Comparison of ENCODE assay signal across 13 mouse cellular contexts in genomic region chr12:86370611-86371383, GRCm38 (mm10). TPM values are rescaled to one million over a fixed set of nuclear protein-coding genes. Genes with fewer than 3 reads are reported as not detected.
DNase-seq lines count a peak whose midpoint lies in the region; ATAC-seq and TF ChIP-seq lines count a peak whose summit lies in the region.
"Had no signal": no experiment of that assay in that cellular context is flagged by ENCODE, and none has a peak within 500 bp of the region (broad histone marks: within the 10 kb centered on the region; RNA-seq: fewer than 3 reads in every experiment).

No protein-coding gene starts in this region.

- H3K4me1 ChIP-seq in hindbrain, embryonic 13.5 days (replicated peaks): peaks cover 24% of the 10 kb centered on the region
- H3K4me1 ChIP-seq in hindbrain, embryonic 10.5 days (replicated peaks): peaks cover 28% of the 10 kb centered on the region
- no peaks in the 10 kb centered on the region for H3K4me1 ChIP-seq in kidney, postnatal 0 days (replicated peaks; ENCODE audit: insufficient read depth, low read length)

- peak overlapping the region; percentile 55 for H3K27ac ChIP-seq in hindbrain, embryonic 13.5 days
- no peak overlapping the region for H3K27ac ChIP-seq in hindbrain, embryonic 10.5 days
- H3K27ac ChIP-seq in kidney, postnatal 0 days: no peak overlapping the region
- H3K27ac ChIP-seq: liver, embryonic 14.5 days had no signal

- H3K4me3 ChIP-seq in hindbrain, embryonic 13.5 days: no peak overlapping the region
- H3K4me3 ChIP-seq in hindbrain, embryonic 10.5 days: no peak overlapping the region
- H3K4me3 ChIP-seq in kidney, postnatal 0 days (replicated peaks; ENCODE audit: low read depth, low read length): no peak overlapping the region

- DNase-seq in hindbrain, embryonic 10.5 days (ENCODE audit: low spot score): no peak
- DNase-seq in right cerebral cortex, adult 18-20 months: peak; percentile 11
- no peak for DNase-seq in right cerebral cortex, postnatal 4 days
- peak; percentile 14 for DNase-seq in kidney, postnatal 0 days (ENCODE audit: low spot score)
- no peak for DNase-seq in adrenal gland, postnatal 10 days
- DNase-seq in lung, postnatal 4 days: no peak
- DNase-seq: adrenal gland, postnatal 25 days; cerebellum, adult 11-12 months; heart, postnatal 14 days had no signal

- 64% methylated on average over 17 of the region's 17 CpGs for WGBS in hindbrain, embryonic 13.5 days
- WGBS in hindbrain, embryonic 10.5 days: 86% methylated on average over 17 of the region's 17 CpGs
- 57% methylated on average over 17 of the region's 17 CpGs for WGBS in kidney, postnatal 0 days

- no peaks in the 10 kb centered on the region for H3K9me3 ChIP-seq in hindbrain, embryonic 13.5 days
- H3K9me3 ChIP-seq in hindbrain, embryonic 10.5 days: no peaks in the 10 kb centered on the region
- no peaks in the 10 kb centered on the region for H3K9me3 ChIP-seq in kidney, postnatal 0 days (replicated peaks; ENCODE audit: low read length)

- no peaks in the 10 kb centered on the region for H3K36me3 ChIP-seq in hindbrain, embryonic 13.5 days
- H3K36me3 ChIP-seq in hindbrain, embryonic 10.5 days: no peaks in the 10 kb centered on the region
- no peaks in the 10 kb centered on the region for H3K36me3 ChIP-seq in kidney, postnatal 0 days (ENCODE audit: insufficient read depth, low read length)

- no peak for TF ChIP-seq CTCF in kidney, postnatal 0 days (IDR thresholded peaks at IDR 0.05; ENCODE audit: low read depth)

- no peak overlapping the region for H3K9ac ChIP-seq in hindbrain, embryonic 13.5 days
- no peak overlapping the region for H3K9ac ChIP-seq in kidney, postnatal 0 days (ENCODE audit: low read depth, low read length)
- H3K9ac ChIP-seq: liver, embryonic 14.5 days had no signal

- no peak overlapping the region for H3K4me2 ChIP-seq in hindbrain, embryonic 13.5 days
- no peak overlapping the region for H3K4me2 ChIP-seq in kidney, postnatal 0 days (ENCODE audit: low read length)

- H3K27me3 ChIP-seq in hindbrain, embryonic 13.5 days: peaks cover 14% of the 10 kb centered on the region
- H3K27me3 ChIP-seq in hindbrain, embryonic 10.5 days (ENCODE audit: insufficient read depth, poor library complexity, severe bottlenecking): peaks cover 12% of the 10 kb centered on the region
- no peaks in the 10 kb centered on the region for H3K27me3 ChIP-seq in kidney, postnatal 0 days (ENCODE audit: insufficient read depth, low read length)

- ATAC-seq in hindbrain, embryonic 13.5 days (ENCODE audit: low FRiP score): peak; percentile 60
- ATAC-seq in kidney, postnatal 0 days (replicated peaks; ENCODE audit: low FRiP score, low read depth): 0 out of 2 replicates have a peak, but pooled peaks have one; percentile 25

RNA-seq across cellular contexts. Expression of gene Esrrb, which starts 9.9 kb away (rescaled TPM):
- polyA plus RNA-seq in hindbrain, embryonic 13.5 days (2015; fragmentation: Nextera tagmentation; extraction: Ambion mirVana): 5.3 and 6.7 TPM in 2 replicates
- polyA plus RNA-seq in hindbrain, embryonic 10.5 days (2016; fragmentation: Nextera tagmentation; extraction: Ambion mirVana): 0.31 and 0.71 TPM in 2 replicates
- polyA plus RNA-seq in kidney, postnatal 0 days (2015; fragmentation: Nextera tagmentation; extraction: Ambion mirVana): 3.5 and 3.6 TPM in 2 replicates
- 1 to 10 TPM in 1 of 2 experiments, under 1 TPM in 1; 0.33 to 1.0 TPM for total RNA-seq in adrenal gland, postnatal 10 days (2021)
- total RNA-seq: granulocyte monocyte progenitor cell, adult 5-6 weeks; megakaryocyte progenitor cell, adult 5-6 weeks had no signal

Comparison
In these comparisons a context has a peak if more than half of its experiments do, and no peak if none do; other contexts are left out.
1. DNase-seq: peak in right cerebral cortex, adult 18-20 months (single experiment) and kidney, postnatal 0 days (single experiment); none in hindbrain, embryonic 10.5 days (single experiment), right cerebral cortex, postnatal 4 days (single experiment), adrenal gland, postnatal 10 days (single experiment) and lung, postnatal 4 days (0 of 2).